Comparison of ENCODE assay signal across 9 mouse cellular contexts in the genomic region with DNA sequence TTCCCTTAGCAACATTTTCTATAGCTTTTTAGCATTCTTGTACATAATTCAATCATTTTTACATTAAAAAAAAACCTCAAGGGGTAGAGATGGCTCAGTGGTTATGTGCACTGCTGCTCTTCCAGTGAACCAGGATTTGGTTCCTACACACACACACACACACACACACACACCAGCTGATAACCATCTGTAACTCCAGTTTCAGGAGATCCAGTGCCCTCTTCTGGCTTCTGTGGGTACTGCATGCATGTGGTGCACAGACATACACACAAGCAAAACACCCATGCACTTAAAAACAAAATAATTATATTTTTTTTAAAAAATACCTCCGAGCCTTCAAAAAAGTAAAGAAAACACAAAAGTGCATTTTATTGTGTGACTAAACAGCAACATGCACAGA.
DNase-seq lines count a peak whose midpoint lies in the region; ATAC-seq and TF ChIP-seq lines count a peak whose summit lies in the region.
"Had no signal": no experiment of that assay in that cellular context is flagged by ENCODE, and none has a peak within 500 bp of the region (broad histone marks: within the 10 kb centered on the region; RNA-seq: fewer than 3 reads in every experiment).

No protein-coding gene starts in this region.

- no peak overlapping the region for H3K9ac ChIP-seq in ES-E14 (ENCODE audit: insufficient read depth, low read depth, low read length, poor library complexity, severe bottlenecking)
- no peak overlapping the region for H3K9ac ChIP-seq in forebrain, postnatal 0 days
- H3K9ac ChIP-seq: limb, embryonic 13.5 days had no signal

- no peaks in the 10 kb centered on the region for H3K9me3 ChIP-seq in ES-E14 (ENCODE audit: control insufficient read depth, insufficient read depth, low read depth, low read length)
- H3K9me3 ChIP-seq in forebrain, postnatal 0 days (ENCODE audit: low read length): no peaks in the 10 kb centered on the region
- H3K9me3 ChIP-seq: limb, embryonic 13.5 days had no signal

- peak; percentile 28 to 56 for DNase-seq in cerebellum, postnatal 25 days
- no peak for DNase-seq in cerebellum, adult 9-10 months
- peak; percentile 59 to 84 for DNase-seq in left cerebral cortex, postnatal 14 days (ENCODE audit: low spot score in 2 of 2)
- DNase-seq in left cerebral cortex, postnatal 36 days (ENCODE audit: low spot score in 2 of 2): no peak
- DNase-seq in ES-E14 (ENCODE audit: low read depth, low spot score): peak; percentile 41
- peak; percentile 73 for DNase-seq in forebrain, postnatal 0 days
- peak; percentile 69 for DNase-seq in testis, postnatal 10 days (ENCODE audit: low spot score)
- DNase-seq in heart, postnatal 25 days (ENCODE audit: low spot score): no peak

- no peak for ATAC-seq in forebrain, postnatal 0 days

- intact Hi-C loops in left cerebral cortex, postnatal 14 days (cut with DNase I): no loop called here
- intact Hi-C loops in left cerebral cortex, postnatal 36 days (cut with DNase I): no loop called here
- intact Hi-C loops in heart, postnatal 25 days (cut with DNase I): no loop called here

- H3K36me3 ChIP-seq in ES-E14 (ENCODE audit: control insufficient read depth, insufficient read depth, low read length, poor library complexity, severe bottlenecking): no peaks in the 10 kb centered on the region
- H3K36me3 ChIP-seq in forebrain, postnatal 0 days (ENCODE audit: insufficient read depth): no peaks in the 10 kb centered on the region
- H3K36me3 ChIP-seq: limb, embryonic 13.5 days had no signal

- TF ChIP-seq CTCF in forebrain, postnatal 0 days (IDR thresholded peaks at IDR 0.05; ENCODE audit: low read depth): peak; percentile 84

- no peaks in the 10 kb centered on the region for H3K27me3 ChIP-seq in forebrain, postnatal 0 days (ENCODE audit: insufficient read depth, low read length)
- H3K27me3 ChIP-seq: limb, embryonic 13.5 days had no signal

- H3K4me2 ChIP-seq in forebrain, postnatal 0 days (ENCODE audit: low read depth): no peak overlapping the region
- H3K4me2 ChIP-seq: limb, embryonic 13.5 days had no signal

- no peak overlapping the region for H3K4me3 ChIP-seq in ES-E14 (ENCODE audit: insufficient read depth in 1 of 2, low read depth in 1 of 2, low read length in 2 of 2, poor library complexity in 1 of 2, severe bottlenecking in 1 of 2)
- no peak overlapping the region for H3K4me3 ChIP-seq in forebrain, postnatal 0 days (ENCODE audit: low read depth, low read length)
- H3K4me3 ChIP-seq: limb, embryonic 13.5 days had no signal

- peaks cover 0 to 4% of the 10 kb centered on the region in 2 experiments; a peak in 2 of 4 replicates for H3K4me1 ChIP-seq in ES-E14 (ENCODE audit: control insufficient read depth in 2 of 2, insufficient read depth in 2 of 2, low read length in 2 of 2, poor library complexity in 1 of 2)
- H3K4me1 ChIP-seq in forebrain, postnatal 0 days (ENCODE audit: insufficient read depth): no peaks in the 10 kb centered on the region
- H3K4me1 ChIP-seq: limb, embryonic 13.5 days had no signal

- in situ Hi-C loops in ES-E14 (cut with MboI; ENCODE audit: low sequenced_read_pairs in 2 of 2, unreplicated experiment in 2 of 2): no loop called here

- H3K27ac ChIP-seq in ES-E14 (ENCODE audit: insufficient read depth, low read depth, low read length, poor library complexity, severe bottlenecking): no peak overlapping the region
- H3K27ac ChIP-seq in forebrain, postnatal 0 days (ENCODE audit: low read depth, low read length): no peak overlapping the region
- H3K27ac ChIP-seq: limb, embryonic 13.5 days had no signal

- 51% methylated on average over 1 of the region's 1 CpGs for WGBS in forebrain, postnatal 0 days

TF ChIP-seq in ES-E14, 5 proteins besides CTCF, POLR2A, EP300 and RAD21:
- TF ChIP-seq MAFK (IDR thresholded peaks at IDR 0.05; ENCODE audit: insufficient read depth, low read depth, low read length) (no peak), ZC3H11A (IDR thresholded peaks at IDR 0.05; ENCODE audit: borderline replicate concordance, low read depth, low read length) (peak; percentile 56; the same call in 1 of the 2 replicates), HCFC1 (IDR thresholded peaks at IDR 0.05; ENCODE audit: borderline replicate concordance, insufficient read depth, low read length) (no peak)

Comparison
In these comparisons a context has a peak if more than half of its experiments do, and no peak if none do; other contexts are left out.
1. DNase-seq: peak in cerebellum, postnatal 25 days (2 of 2), left cerebral cortex, postnatal 14 days (2 of 2), ES-E14 (single experiment), forebrain, postnatal 0 days (single experiment) and testis, postnatal 10 days (single experiment); none in cerebellum, adult 9-10 months (single experiment), left cerebral cortex, postnatal 36 days (0 of 2) and heart, postnatal 25 days (single experiment).